Mouse (Mus musculus) urinary bladder, postnatal 25 days (tissue): Measurements from ENCODE around the gene Ddx49.

Source experiments
- DNase-seq: peaks from one replicate; pipeline ENCODE4 v3.0.0; 2022; ENCODE audit warnings: low spot score

The Ddx49 gene

DNA sequence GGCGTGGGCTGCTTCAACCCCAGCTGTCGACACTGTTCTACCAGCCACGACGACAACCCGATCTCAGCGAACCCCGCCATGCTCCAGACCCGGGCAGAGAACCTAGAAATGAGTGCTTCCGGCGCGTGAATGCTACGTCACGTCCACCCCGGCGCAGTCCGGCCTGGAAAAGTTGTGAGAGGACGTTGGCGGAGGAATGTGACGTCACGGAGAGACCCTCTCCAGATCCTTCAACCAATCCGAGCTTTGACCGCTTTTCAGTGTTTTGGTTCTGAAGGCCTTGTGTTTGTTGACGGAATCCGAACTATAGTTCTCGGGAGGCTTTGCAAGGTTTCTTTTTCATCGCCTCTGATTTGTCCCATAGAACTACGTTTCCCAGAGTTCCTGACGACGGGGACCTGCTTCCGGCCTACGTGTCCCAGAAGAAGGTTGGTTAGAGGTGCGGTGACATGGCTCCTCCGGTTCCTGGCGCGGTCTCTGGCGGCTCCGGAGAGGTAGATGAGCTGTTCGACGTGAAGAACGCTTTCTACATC is at the start of gene Ddx49, which contains the start of gene Cope:
Gene Ddx49, minus strand, starts transcription at position 132 of the 533 bp plus-strand sequence.
Gene Cope, plus strand, starts transcription at position 161 of the 533 bp plus-strand sequence.
- peak; percentile 93 for DNase-seq

DNA sequence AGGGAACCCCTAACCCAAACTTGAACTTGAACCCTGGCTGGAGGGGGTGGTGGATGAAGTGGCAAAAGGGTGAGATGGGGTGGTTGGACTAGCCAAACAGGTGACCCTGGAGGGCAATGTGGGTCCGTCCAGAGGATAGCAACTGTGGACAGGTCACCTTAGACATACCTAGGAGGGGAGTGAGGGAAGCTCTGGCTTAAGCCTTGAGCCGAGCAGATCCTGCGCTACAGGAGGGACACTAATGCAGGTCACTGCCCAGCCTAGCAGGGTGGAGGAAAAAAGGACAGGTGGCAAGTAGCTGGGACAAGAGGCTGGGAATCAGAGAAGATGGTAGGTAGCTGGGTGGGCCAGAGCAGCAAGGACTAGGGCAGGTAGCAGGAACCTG is 49.7 kb upstream of the Ddx49 start:
- DNase-seq = no peak

DNA sequence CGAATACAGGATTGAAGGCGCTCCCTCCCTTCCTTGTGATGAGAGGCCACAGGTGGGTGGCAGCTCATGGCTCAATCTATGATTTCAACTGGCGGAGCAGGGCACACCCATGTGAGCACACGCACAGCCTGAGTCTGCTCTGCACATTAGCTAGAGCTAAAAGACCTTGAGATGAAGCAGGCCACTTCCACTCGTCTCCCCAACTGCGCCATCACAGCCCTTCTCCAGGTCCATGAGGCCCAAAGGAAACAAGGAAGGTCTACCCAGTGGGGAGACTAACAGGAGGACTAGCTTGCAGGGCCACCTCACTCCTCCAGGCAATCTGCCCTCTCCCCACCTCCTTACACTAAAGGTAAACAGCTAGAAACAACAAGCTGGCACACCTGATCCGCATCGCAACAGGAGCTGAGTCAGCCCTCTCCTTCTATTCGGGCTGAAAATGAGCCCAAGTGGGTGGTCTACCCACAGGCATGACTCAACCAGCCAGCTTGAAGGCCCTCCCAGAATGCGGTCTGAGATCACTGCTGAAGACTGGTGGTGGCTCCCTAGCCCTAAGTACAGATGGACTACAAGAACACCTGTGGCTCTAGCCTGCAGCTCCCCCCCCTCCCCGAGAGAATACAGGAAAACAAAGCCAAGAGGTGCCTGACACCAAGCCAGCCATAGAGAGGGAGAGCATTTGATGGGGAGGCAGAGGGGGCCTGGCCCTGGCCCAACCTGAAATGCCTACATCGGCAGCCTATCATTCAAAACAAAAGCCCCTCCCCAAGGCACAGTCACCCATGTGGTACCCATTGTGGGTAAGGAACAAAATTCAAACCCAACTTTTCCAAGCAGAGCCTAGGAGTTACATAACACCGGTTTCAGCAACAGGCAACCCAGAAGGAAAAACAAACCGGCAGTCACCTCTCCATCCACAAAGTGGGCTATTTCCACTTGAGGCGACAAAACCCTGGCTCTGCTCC is 49.0 kb upstream of the Ddx49 start:
- DNase-seq = no peak

DNA sequence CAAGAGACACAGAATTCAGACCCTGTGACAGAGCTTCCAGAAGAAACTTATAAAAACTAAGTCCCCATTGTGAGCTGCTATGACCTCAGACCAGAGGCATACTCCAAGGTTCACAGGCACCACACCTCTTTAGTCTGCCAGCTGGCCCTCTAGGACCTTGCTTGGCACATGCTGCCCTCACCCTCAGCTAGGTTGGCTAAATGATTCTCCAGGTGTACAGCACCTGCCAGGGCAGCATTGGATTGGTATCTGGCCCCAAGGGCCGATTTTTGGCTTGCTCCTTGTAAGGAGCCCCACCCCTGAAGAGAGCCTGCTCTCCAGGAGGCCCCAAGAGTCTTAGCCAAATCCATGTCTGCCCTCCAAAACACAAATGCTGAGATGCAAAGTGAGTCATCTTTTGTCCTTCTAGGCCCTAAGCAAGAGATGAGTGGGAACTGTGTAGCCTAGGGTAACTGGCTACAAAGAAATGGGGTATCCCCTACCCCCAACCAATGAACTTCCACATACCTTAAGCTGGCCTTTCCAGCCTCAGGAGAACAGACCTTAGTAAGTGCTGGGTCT is 45.7 kb upstream of the Ddx49 start:
- no peak for DNase-seq

DNA sequence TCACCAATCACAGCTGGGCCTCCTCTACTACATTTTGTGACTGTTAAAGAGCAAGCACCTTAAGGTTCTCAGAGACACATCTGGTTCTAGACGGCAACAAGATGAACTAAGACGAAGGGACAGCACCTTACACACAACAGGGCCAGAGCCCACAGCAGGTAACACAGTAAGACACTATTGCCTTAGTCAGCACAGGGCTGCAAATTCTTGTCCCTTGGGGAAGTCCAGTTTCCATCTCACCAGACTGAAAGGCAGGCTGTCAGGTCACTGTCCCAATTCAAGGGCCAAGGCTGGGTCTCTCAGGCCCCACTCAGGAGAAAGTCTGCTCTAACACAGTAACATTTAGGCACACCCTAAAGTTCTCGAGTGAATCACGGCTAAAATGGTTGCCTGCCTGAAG is 45.2 kb upstream of the Ddx49 start:
- DNase-seq = no peak

DNA sequence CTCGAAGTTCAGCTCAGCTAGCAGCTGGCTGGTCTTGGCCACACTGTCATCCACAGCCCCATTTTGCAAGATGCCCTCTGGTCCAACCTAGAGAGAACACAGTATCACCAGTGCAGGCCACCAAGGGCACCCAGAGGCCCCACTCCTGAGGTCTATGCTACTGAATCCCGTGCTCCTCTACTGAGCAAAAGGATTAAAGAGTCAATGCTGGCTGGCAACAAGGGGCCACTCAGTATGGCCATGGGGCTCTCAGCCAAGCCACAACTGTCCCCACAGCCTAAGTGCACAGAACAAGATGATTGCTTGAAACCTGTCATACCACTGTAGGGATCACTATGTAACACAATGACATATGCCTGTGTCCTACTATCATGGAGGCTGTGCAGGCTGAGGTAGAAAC is 42.0 kb upstream of the Ddx49 start:
- DNase-seq = no peak

DNA sequence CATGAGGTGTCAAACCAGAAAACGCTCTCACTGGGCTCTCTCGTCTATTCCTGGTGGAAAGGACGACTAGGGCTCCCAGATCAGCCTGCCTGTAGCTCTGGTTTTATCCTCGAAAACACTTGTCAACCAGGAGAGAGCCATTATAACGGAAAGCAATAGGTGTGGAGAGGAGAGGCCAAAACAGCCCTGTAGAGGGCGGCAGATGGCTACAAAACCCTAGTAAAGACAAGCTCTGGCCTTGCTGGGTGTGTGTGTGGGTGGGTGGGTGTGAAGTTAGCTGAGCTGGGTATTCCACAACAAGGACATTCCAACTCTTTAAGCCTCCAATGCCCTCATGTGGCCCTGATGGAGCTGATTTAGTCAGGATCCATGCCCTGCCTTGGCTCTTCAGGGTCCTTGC is 41.4 kb upstream of the Ddx49 start:
- no peak for DNase-seq

DNA sequence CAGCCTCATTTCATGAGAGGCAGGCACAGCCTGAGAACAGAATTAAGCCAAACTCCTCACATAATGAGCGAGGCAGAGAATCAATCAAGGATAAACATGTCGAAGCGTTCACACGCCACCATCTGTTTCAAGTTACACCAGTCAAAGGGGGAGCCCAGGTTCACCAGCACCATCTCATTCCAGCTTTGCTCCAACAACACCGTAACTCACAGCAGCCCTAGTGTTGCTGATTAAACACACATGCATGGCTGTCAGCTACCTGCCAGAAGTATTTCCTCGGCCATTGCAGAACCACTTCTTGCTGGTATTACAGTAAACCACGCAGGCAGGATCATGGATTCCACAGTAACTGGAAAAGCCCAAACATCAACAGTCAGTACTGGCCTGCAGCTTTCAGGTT is 40.8 kb upstream of the Ddx49 start:
- DNase-seq = no peak

DNA sequence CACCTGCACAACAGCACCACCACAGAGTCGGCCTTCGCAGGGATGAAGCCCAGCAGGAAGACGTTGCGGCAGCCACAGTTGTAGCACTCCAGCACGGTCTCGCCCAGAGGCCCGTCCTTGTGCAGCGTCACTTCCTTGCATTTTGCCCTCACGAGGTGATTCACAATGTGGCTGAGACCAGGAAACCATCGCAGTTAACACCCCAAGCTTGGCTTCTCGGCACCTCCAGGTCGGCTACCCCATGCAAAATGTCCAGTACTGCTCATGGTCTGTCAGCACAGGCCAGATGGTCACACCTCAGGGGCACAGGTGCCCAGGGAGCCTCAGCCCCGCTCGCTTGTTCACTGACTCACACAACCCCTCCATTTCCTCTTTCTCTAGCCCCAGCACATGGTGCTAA is 39.7 kb upstream of the Ddx49 start:
- DNase-seq = no peak

DNA sequence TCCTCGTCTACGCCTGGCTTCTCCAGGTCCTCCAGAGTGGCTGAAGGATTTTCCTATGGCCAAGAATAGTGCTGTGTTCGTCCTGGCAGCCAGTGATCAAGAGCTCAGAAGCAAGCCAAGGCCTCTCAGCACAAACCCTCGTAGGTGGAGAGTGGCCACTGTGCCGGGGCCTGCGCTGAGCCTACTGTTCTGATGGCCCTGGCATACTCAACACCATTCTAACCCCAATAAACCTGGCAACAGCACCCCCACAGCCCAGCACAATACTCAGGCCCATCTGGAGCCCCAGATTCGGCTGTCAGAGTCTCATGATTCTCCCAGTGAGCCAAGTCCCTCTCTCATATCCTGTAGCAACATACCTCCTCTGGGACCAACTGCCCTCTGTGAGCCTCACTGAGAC is 38.4 kb upstream of the Ddx49 start:
- no peak for DNase-seq

DNA sequence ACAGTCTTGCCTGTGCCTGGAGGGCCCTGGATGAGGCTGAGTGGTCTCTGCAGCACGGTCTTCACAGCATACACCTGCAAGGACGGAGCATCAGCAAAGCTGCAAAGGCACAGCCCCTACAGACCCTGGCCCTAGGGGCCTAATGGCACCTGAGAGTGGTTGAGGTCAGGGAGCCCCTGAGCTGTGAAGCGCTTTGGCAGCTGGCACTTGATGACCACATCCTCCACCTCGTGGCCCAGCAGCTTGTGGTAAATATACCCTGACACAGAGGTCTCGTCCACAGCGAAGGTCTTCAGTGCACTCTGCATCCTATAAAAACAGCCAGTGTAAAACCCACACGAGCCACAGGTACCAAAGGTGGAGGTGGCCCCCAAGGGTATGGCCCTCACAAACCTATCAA is 36.6 kb upstream of the Ddx49 start:
- DNase-seq = no peak

DNA sequence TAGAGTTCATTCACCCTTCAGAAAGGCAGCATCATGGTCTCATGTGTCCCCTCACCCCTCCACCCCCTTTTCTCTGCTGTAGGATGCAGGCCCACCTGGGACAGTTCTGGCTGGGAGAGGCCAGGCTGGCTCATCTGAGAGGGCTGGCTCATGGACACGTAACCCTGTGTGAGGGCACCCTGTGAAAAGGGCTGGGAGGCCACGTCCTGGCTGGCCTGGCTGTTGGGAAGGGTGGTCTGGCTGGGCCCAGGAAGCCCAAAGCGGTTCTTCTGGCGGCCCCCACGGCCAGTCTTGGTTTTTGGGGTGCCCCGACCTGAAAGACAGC is 30.6 kb upstream of the Ddx49 start:
- DNase-seq = no peak

DNA sequence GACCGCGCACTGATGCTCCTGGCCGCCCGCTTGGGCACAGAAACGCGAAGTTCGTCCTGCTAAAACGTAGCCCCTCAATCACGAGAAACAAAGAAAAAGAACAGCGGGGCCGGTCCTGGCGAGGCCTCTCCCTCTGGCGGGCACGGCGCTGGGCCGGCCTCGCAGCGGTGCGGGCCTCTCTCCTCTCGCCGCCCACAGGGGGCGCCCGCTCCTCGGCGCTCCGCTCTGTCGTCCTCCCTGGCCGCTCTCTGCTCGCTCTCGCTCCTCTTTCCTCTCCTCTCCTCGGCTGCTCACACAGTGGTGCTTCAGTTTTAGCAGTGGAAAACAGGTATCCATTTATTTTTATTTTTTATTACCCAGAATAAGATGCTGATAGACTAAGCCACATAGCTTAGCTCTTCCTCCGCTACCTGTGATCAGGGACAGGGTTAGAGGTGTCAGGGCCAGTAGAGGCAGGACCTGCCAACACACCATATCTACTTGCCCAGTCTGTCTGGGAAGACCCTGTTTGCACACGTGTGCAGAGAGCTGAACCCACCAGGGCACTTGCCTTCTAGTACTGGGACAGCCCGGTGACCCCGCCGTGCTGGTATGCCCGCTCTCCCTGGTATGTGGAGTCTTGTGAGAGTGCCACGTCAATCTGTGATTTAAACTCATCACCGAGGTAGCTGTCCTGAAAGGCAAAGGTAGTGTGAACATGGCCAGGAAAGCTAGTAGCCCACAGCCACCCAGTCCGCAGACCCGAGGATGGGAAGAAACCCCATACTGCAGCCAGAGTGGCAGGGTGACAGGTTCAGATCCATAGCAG is 30.0 kb upstream of the Ddx49 start:
- peak; percentile 67 for DNase-seq

DNA sequence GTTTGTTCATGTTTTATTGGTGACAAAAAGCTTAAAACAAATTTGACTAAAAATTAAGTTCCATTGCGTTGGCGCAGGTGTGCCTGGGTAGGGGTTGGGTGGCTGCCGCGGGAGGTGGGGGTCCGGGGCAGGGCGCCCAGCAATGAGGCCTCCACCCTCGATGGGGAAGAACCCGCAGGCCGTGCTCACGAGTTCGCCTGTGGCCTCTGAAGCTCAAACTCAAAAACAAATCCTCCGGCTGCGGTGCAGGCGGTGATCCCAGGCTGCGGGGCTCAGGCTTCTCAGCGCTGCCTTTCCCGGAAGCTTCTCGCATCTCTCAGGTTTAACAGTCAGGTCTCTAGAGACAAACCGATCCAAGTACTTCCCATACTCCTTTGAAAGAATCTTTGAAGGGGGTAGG is 29.2 kb upstream of the Ddx49 start:
- DNase-seq = no peak

DNA sequence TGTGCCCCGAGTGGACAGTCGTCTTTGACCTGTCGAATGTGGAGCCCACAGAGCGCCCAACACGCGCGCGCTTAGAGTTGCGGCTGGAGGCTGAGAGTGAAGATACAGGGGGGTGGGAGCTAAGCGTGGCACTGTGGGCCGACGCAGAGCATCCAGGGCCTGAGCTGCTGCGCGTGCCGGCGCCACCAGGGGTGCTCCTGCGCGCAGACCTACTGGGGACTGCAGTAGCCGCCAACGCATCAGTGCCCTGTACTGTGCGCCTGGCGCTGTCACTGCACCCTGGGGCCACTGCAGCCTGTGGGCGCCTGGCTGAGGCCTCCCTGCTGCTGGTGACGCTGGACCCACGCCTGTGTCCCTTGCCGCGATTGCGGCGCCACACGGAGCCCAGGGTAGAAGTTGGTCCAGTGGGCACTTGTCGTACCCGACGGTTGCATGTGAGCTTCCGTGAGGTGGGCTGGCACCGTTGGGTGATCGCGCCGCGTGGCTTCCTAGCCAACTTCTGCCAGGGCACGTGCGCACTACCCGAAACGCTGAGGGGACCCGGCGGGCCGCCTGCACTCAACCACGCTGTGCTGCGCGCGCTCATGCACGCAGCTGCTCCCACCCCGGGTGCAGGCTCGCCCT is 28.6 kb upstream of the Ddx49 start:
- no peak for DNase-seq

DNA sequence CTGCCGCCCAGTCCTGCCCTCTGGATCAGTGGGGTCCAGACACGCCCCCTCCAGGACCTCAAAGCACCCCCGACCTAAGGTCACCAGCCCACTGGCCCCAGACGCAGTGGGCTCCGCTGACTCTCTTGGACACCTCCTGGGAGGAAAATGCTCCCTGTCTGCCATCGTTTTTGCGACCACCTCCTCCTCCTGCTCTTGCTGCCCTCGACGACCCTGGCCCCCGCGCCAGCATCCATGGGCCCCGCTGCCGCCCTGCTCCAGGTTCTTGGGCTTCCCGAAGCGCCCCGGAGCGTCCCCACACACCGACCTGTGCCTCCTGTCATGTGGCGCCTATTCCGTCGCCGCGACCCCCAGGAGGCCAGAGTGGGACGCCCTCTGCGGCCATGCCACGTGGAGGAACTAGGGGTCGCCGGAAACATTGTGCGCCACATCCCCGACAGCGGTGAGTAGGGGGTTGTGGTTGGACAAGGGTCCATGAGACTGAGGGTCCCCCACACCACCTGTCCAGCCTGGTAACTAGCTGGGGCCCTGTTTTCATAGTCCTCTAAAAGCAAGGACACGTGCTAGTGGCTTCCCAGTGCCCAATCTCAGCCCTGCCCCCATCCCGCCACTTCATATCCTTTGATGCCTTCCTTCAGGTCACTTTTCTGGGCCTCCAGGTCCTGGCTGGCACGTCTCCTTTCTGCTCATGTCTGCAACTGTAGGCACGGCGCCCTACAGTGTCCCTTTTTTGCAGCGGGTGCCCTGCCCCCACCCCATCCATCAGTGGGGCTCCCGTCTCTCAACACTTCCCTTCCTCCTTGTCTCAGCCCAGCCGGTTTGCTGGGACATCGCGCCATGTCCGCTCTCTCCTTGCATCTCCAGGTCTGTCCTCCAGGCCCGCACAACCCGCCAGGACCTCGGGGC is 27.8 kb upstream of the Ddx49 start:
- no peak for DNase-seq

DNA sequence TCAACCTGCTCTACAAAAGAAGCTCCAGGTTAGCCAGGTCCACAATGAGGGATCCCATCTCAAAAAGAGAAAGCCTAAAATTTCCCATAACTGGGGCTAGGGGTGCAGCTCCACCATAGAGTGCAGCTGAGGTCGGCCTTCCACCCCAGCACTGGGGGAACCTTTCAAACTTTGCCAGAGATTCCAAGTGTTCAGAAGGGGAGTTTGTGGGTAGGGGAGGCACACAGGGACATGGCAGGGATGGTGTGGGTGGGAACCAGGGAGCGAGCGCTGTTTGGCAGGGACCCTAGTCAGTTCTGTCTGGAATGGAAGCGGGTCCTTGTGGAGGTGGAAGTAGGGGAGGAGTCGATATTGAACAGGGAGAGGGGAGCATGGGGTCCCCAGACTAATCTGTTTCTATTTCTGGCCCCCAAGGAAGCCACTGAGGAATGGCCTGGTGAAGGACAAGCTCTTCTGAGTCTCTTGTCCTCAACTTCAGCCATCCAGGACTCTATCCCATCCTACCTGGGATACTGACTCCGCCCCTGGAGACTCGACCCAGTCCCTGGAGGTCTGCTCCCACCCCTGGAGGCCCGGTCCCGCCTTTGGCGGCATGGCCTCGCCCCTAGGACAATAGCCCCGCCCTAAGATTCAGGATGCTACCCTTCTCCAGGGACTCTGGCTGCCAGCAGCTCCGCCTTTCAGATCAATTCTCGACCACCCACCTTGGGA is 27.0 kb upstream of the Ddx49 start, which contains the start of gene Gdf1:
Gene Gdf1, plus strand, starts transcription at position 694 of the 711 bp plus-strand sequence.
- no peak for DNase-seq

DNA sequence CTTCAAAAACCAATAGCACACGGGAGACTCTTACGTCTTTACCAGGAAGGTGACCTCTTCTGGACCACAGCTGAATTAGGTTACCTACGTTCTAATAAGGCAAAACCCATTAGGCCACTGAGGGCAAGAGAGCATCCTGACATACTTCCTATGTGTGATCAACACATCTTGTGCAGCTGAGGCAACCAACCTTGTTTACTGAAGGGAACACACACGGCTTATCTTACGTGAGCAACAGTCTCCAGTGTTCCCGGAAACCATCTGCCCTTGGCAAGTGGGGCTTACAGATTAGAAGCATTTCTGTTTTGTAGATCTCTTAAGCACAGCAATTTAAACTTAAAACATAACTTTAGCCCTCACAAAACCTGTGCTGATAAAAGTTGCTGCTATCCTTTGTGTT is 25.2 kb upstream of the Ddx49 start:
- DNase-seq = no peak

DNA sequence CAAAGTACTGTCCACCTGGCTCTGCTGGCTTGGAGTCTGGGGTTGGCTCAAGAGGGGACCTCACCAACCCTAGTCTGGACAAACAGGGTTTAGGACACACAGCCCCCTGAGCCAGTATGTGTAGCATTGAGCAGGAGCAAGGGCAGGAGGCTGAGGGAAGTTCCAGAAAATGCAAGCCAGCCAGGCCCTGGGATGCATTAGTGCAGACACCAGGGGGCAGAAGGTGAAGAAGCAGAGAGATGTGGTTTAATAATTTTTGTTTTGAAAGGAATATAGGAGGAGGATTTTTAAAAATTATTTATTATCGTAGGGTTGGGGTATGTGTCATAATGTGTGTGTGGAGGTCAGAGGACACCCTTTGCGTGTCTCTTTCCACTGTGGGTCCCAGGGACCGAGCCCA is 21.4 kb upstream of the Ddx49 start:
- DNase-seq = no peak

DNA sequence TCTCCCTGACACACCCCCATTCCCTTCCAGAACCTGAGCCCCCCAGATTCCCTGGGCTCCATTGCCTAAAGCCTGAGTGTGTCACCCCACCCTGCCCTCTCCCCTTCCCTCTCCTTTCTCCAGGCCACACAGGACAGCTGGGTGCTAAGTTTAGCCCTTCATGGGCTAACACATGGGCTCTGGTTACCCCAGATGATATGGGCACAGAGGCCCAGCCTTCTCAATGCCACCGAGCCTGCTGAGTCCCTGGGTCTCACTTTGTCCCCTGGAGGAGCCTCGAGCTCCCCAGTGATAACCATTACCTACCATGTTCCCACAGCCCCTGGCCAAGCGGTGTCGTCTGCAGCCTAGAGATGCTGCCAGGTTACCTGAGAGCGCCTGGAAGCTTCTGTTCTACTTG is 15.6 kb upstream of the Ddx49 start:
- no peak for DNase-seq
